Mouse (Mus musculus): Measurements from ENCODE around the gene Lrrc75a. TPM values are rescaled to one million over a fixed set of nuclear protein-coding genes. Genes with fewer than 3 reads are reported as not detected.

The Lrrc75a gene
- polyA plus RNA-seq, 1 experiment from 2014 or later, result 8.5 TPM

DNA sequence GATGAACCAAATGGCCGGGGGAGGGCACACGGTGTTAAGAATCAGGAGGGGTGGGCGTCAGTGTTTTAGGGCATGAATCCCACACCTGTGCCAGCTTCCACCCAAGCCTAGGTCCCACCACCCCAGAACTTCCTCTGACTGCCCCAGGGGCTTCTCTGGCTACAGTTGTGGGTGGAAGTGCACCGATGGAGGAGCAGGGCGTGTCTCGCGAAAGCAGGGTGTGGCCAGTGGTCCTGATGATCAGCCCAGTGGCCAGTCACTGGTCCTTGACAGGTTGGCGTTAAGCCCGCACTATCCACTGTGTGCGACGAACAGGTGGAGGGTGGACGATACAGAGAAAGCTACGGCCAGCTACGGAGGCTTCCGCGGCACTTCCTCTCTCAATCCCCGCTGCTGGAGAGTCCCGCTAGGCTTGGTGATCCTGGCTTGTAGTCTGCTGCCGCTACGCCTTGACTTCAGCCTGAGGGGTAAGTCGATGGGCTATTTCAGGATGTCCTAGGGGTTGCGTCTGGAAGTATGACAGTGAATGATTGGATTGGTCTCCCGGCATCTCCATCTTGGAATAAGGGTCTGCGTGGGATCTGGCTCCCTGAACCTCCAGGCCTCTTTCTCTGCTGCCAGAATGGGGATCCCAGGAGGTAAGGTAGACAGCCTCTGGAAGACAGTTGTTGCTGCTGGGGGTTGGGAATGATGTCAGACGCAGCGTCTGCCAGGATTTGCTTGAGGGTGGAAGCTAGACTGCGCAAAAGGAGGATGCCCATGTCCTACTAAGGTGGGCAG is 72.5 kb downstream of the Lrrc75a start:
- peak overlapping the region; percentile 77 for H3K9ac ChIP-seq
- H3K27ac ChIP-seq (replicated peaks), result peak overlapping the region; percentile 67
- peak; percentile 71 for ATAC-seq (ENCODE audit: low read depth)
- peak overlapping the region; percentile 58 for H3K4me3 ChIP-seq
- WGBS, result 5% methylated on average over 27 of the region's 27 CpGs
- H3K4me1 ChIP-seq (replicated peaks), result peaks cover 12% of the 10 kb centered on the region; the same call in 1 of the 2 replicates
- H3K36me3 ChIP-seq, result 0 out of 2 replicates have a peak, but pooled peaks cover 2% of the 10 kb centered on the region
- H3K27me3 ChIP-seq, result no peaks in the 10 kb centered on the region; the same call in 1 of the 2 replicates
- H3K9me3 ChIP-seq, result no peaks in the 10 kb centered on the region
- peak overlapping the region; percentile 97 for H3K4me2 ChIP-seq

DNA sequence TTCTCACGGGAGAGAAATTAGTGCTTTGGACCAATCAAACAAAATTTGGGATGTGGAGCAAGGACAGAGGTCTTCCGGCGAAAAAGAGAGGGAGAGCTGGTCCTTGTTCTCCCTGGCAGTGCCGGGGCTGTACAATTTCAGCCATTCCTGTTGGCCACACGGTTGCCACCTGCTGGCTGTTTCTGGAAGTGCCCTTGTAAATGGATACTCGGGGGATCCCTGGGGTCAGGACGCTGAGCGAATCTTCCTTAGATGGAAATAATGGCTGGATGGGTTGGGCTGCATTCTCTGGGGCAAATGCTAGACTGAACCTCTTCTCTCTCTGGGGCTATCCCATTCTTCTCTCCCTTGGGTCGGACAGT is 73.0 kb downstream of the Lrrc75a start:
- H3K4me1 ChIP-seq (replicated peaks), result peaks cover 9% of the 10 kb centered on the region; the same call in 1 of the 2 replicates
- H3K4me3 ChIP-seq, result peak overlapping the region; percentile 58
- peak overlapping the region; percentile 97 for H3K4me2 ChIP-seq
- H3K9me3 ChIP-seq, result no peaks in the 10 kb centered on the region
- H3K36me3 ChIP-seq, result no peaks in the 10 kb centered on the region
- ATAC-seq (ENCODE audit: low read depth), result peak; percentile 82
- H3K27me3 ChIP-seq, result no peaks in the 10 kb centered on the region; the same call in 1 of the 2 replicates
- peak overlapping the region; percentile 67 for H3K27ac ChIP-seq (replicated peaks)
- peak overlapping the region; percentile 77 for H3K9ac ChIP-seq
- WGBS, result 3% methylated on average over 9 of the region's 9 CpGs

DNA sequence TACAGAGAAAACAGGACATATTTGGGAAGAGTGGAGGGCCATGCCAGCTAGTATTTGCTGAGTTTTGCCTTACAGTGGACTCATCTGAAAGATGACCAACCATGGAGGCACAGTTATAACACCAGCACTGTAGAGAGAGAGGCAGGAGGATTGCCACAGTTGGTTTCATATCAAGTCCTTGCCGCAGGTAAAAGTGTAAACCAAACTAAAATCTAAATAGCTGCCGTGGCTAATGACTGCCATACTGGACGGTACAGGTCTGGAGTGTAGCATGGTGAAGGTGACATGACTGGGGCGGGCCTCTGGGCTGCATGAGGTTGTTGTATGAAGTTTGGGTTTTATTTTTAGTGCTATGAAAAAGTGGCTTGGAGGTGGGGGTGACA is 73.6 kb downstream of the Lrrc75a start:
- Histone ChIP-seq H3K4me2 (no peak overlapping the region), H3K27ac (replicated peaks) (no peak overlapping the region), H3K4me1 (replicated peaks) (peaks cover 9% of the 10 kb centered on the region; the same call in 1 of the 2 replicates), H3K9ac (no peak overlapping the region), H3K36me3 (no peaks in the 10 kb centered on the region), H3K27me3 (no peaks in the 10 kb centered on the region; the same call in 1 of the 2 replicates), H3K9me3 (no peaks in the 10 kb centered on the region), H3K4me3 (no peak overlapping the region)
- WGBS, result 88% methylated on average over 4 of the region's 4 CpGs
- no peak for ATAC-seq (ENCODE audit: low read depth)

DNA sequence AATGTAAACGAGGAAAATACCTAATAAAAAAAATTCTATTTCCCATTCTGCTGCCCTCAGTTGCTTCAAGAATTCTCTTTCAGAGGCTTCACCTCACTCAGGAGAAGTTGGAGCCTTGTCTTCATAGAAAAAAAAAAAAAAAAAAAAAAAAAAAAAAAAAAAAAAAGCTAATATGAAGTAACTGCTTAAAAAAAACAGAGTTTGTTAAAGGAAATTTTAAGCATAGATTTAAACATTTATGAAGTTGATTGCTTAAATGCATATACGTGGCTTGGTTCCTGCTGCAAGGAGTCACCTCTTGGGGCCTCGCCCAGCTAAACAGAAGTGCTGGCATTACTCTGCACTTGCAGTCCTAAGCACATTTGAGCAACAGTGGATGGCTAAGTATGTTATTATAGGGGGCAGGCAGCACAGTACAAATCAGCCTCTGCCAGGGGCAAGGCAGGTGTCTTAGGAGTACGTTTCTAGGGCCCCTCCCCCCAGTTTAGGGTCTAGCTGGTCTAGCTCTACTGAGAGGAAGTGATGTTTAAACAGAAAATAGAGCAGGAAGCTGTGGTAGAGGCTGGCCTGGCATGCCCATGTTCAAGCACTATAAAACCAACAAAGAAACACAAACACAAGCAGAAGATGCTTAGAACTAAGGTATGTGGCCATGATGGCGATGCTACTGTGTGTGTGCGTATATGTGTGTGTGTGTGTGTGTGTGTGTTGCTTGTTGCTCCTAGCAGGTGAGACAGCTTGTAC is 74.2 kb downstream of the Lrrc75a start, which contains the start of gene Trpv2:
Gene Trpv2, plus strand, starts transcription at position 528 of the 744 bp plus-strand sequence.
- H3K36me3 ChIP-seq, result no peaks in the 10 kb centered on the region
- H3K4me3 ChIP-seq, result peak within 1 kb of the TSS; percentile 58
- H3K27ac ChIP-seq (replicated peaks), result no peak within 1 kb of the TSS; the same call in 1 of the 2 replicates
- peak within 1 kb of the TSS; percentile 77 for H3K9ac ChIP-seq
- no peaks in the 10 kb centered on the region for H3K9me3 ChIP-seq
- 80% methylated on average over 6 of the region's 6 CpGs for WGBS
- H3K27me3 ChIP-seq, result no peaks in the 10 kb centered on the region; the same call in 1 of the 2 replicates
- peak within 1 kb of the TSS; percentile 97 for H3K4me2 ChIP-seq
- no peak for ATAC-seq (ENCODE audit: low read depth)
- peaks cover 9% of the 10 kb centered on the region; the same call in 1 of the 2 replicates for H3K4me1 ChIP-seq (replicated peaks)

DNA sequence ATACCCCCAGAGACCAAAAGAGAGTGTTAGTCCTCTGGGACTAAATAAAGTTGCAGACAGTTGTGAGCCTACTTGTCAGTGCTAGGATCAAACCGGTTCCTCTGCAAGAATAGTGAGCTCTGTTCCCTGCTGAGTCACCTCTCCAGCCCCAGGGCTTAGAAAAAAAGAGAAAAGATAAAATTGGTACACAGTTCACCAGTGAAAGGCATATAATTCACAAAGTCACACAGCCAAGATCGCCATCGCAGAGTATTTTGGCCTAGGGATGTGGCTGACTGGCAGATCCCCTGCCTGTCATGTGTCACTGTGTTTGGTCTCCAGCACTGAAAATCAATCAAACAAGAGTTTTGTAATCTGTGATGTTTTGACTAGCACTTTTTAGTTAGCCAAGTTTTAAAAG is 80.0 kb downstream of the Lrrc75a start:
- no peaks in the 10 kb centered on the region for H3K27me3 ChIP-seq
- H3K4me3 ChIP-seq, result no peak overlapping the region
- no peaks in the 10 kb centered on the region for H3K4me1 ChIP-seq (replicated peaks)
- no peaks in the 10 kb centered on the region for H3K9me3 ChIP-seq
- H3K4me2 ChIP-seq, result no peak overlapping the region
- ATAC-seq (ENCODE audit: low read depth), result no peak
- H3K27ac ChIP-seq (replicated peaks), result no peak overlapping the region
- no peak overlapping the region for H3K9ac ChIP-seq
- WGBS, result 79% methylated on average over 3 of the region's 3 CpGs
- H3K36me3 ChIP-seq, result no peaks in the 10 kb centered on the region

DNA sequence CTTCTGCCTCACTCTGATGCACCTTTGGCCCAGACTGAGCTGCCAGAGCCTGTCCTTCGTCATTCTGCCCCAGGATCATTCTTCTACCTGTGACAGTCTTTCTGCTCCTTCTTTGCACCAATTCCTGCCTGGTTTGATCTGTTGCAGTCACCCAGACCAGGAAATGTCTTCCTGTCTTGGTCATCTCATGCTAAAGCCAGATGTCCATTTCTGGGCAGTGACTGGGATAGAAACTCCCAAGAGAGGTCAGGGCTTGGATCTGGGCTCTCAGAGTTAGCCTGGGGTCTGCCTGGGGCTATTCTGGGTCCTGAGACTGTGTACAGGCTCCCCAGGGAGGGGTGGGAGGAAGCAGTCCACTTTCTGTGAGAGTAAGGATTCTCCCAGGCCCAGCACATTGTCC is 82.1 kb downstream of the Lrrc75a start:
- Histone ChIP-seq H3K27me3 (no peaks in the 10 kb centered on the region), H3K27ac (replicated peaks) (no peak overlapping the region), H3K4me2 (no peak overlapping the region), H3K9me3 (no peaks in the 10 kb centered on the region), H3K36me3 (no peaks in the 10 kb centered on the region), H3K4me1 (replicated peaks) (no peaks in the 10 kb centered on the region), H3K9ac (no peak overlapping the region), H3K4me3 (no peak overlapping the region)
- no peak for ATAC-seq (ENCODE audit: low read depth)
- 70% methylated on average over 1 of the region's 1 CpGs for WGBS

DNA sequence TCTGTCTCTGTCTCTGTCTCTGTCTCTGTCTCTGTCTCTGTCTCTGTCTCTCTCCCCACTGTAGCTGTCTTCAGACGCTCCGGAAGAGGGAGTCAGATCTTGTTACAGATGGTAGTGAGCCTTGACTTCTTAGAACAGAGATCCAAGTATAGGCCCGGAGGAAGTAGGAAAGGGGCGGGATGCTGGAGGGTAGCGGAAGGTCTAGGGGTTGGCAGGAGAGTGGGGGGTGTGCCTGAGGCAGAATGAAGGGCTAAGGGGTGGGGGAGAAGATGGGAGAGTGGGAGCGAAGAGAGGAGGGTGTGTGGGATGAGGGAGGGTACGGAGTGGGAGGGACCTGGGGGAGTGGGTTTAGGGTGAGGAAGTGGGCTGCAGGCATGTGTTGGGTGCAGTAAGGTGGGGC is 82.6 kb downstream of the Lrrc75a start:
- H3K4me3 ChIP-seq, result no peak overlapping the region
- no peak overlapping the region for H3K9ac ChIP-seq
- no peak for ATAC-seq (ENCODE audit: low read depth)
- no peaks in the 10 kb centered on the region for H3K36me3 ChIP-seq
- H3K9me3 ChIP-seq, result no peaks in the 10 kb centered on the region
- no peak overlapping the region for H3K27ac ChIP-seq (replicated peaks)
- no peak overlapping the region for H3K4me2 ChIP-seq
- 79% methylated on average over 7 of the region's 7 CpGs for WGBS
- no peaks in the 10 kb centered on the region for H3K27me3 ChIP-seq
- 0 out of 2 replicates have a peak, but pooled peaks cover under 1% of the 10 kb centered on the region for H3K4me1 ChIP-seq (replicated peaks)

DNA sequence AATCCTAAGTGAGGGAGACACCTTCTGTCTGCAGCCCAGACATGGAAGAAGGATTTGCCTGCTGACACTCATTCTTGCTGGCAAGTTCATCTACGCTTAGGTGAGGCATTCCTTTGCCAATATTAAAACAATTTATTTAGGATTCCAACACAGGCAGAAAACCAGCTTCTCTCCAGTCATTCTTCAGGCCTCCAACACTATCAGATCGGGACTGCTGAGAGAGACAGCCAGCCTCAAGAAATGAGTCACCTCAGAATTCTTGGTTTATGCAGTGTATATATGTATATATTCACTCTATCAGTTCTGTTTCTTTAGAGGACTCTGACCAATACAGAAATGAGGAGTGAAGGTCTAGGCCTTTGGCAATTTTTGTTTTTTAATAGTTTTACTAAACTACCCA is 84.7 kb downstream of the Lrrc75a start:
- no peak overlapping the region for H3K4me2 ChIP-seq
- ATAC-seq (ENCODE audit: low read depth), result no peak
- H3K9ac ChIP-seq, result no peak overlapping the region
- 0 out of 2 replicates have a peak, but pooled peaks cover 5% of the 10 kb centered on the region for H3K4me1 ChIP-seq (replicated peaks)
- H3K4me3 ChIP-seq, result no peak overlapping the region
- H3K36me3 ChIP-seq, result no peaks in the 10 kb centered on the region
- 85% methylated on average over 2 of the region's 2 CpGs for whole genome bisulfite sequencing
- no peak overlapping the region for H3K27ac ChIP-seq (replicated peaks)
- H3K27me3 ChIP-seq, result no peaks in the 10 kb centered on the region
- H3K9me3 ChIP-seq, result no peaks in the 10 kb centered on the region

DNA sequence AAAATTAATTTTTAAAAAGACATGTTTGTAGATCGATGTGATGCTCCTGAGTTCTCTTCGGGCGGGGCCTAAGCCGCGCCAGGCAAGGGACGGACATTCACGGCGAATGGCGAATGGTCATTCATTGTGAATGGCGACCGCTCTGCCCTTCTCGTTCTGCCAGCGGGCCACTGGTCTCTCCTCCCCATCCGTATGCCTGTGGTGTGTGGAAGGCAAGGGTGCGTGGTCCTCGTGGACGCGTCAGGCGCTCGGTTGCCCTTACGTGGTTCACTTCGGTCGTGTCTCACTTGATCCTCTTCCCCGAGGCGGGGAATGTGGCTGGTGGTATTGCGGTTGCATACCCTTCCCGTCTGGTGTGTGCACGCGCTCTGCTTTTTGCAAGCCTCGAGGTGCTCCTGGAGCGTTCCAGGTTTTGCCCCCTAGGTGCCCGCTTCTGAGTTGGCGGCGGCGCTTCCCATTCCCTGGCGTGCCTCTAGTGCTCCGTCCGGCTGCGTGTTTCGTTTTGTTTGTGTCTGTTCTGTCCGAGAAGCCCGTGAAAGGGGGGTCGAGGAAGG is 87.8 kb downstream of the Lrrc75a start:
- H3K9ac ChIP-seq, result peak overlapping the region; percentile 51
- WGBS, result 35% methylated on average over 43 of the region's 43 CpGs
- H3K4me2 ChIP-seq, result peak overlapping the region; percentile 57
- H3K36me3 ChIP-seq, result 0 out of 2 replicates have a peak, but pooled peaks cover 4% of the 10 kb centered on the region
- peak overlapping the region; percentile 28 for H3K4me3 ChIP-seq
- no peaks in the 10 kb centered on the region for H3K9me3 ChIP-seq
- peaks cover 12% of the 10 kb centered on the region; the same call in 1 of the 2 replicates for H3K4me1 ChIP-seq (replicated peaks)
- no peaks in the 10 kb centered on the region for H3K27me3 ChIP-seq
- H3K27ac ChIP-seq (replicated peaks), result no peak overlapping the region
- ATAC-seq (ENCODE audit: low read depth), result no peak

DNA sequence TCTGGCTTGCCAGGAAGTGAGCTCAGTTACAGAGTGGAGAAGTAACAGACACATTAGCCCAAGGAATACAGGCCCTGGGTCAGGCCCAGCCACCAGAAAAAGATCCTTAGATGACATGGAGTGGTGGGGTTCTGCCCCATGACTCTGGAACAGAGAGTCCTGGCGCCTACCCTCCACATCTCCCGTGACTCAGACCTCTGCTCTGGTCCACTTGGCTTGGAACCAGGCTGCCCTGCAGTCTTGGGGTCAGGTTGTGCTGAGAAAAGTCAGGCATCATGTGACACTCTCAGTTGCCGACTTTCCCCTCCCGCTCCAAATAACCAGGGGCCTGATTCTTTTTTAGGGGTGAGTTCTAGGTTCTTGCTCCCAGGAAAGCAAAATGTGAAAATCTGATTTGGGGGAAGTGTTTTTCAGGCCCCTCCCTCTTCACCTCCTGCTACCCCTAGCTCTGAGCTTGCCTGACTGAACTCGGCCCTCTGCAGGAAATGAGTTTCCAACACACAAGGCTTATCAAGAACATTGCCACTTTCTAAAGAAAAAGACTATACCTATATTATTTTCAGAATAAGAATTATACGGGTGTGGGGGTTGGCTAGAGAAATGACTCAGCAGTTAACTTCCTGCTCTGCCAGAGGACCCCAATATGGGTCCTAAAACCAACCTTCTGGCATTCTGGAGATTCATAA is 89.2 kb downstream of the Lrrc75a start:
- peaks cover 18% of the 10 kb centered on the region for H3K36me3 ChIP-seq
- H3K4me1 ChIP-seq (replicated peaks), result peaks cover 26% of the 10 kb centered on the region
- WGBS, result 72% methylated on average over 6 of the region's 6 CpGs
- no peak overlapping the region for H3K4me2 ChIP-seq
- ATAC-seq (ENCODE audit: low read depth), result no peak
- no peaks in the 10 kb centered on the region for H3K9me3 ChIP-seq
- no peak overlapping the region for H3K4me3 ChIP-seq
- no peak overlapping the region for H3K9ac ChIP-seq
- H3K27ac ChIP-seq (replicated peaks), result no peak overlapping the region
- no peaks in the 10 kb centered on the region for H3K27me3 ChIP-seq

DNA sequence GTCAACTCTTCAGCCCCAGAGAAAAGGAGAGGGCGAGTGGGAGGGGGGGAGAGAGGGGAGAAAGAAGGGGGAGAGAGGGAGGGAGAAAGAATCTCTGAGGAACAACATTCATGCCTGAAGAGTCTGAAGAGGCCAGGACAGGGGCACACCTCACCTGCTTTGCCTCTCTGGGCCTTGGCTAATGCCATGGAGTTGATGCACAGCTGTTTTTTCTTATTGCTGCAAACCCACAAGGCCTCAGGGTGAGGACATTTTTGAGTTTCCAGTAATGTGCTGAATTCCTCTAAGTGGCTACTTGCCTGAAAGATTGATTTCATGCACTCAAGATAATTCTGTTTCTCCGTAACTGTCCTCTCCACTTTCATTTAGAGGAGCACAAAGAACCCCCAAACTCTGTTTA is 90.2 kb downstream of the Lrrc75a start:
- WGBS, result 64% methylated on average over 2 of the region's 2 CpGs
- Histone ChIP-seq H3K4me3 (no peak overlapping the region), H3K27ac (replicated peaks) (no peak overlapping the region), H3K4me1 (replicated peaks) (peaks cover 36% of the 10 kb centered on the region), H3K9ac (no peak overlapping the region), H3K36me3 (peaks cover 28% of the 10 kb centered on the region), H3K27me3 (no peaks in the 10 kb centered on the region), H3K4me2 (no peak overlapping the region), H3K9me3 (no peaks in the 10 kb centered on the region)
- no peak for ATAC-seq (ENCODE audit: low read depth)
